Mouse (Mus musculus) liver, embryonic 15.5 days (tissue): ENCODE data around the gene Cadm4. TPM values are rescaled to one million over a fixed set of nuclear protein-coding genes. Genes with fewer than 3 reads are reported as not detected.

ENCODE experiments used
- ATAC-seq: fragments of 200-750 bp; cut with Nextera tagmentation; 2 replicates; pipeline ENCODE4 v1.8.0; 2017; ENCODE audit warnings: moderate number of reproducible peaks, mild to moderate bottlenecking, moderate library complexity; ENCODE audit not compliant: insufficient read depth
- H3K27ac ChIP-seq: fragments of 300-500 bp; sonication (generic); replicated peaks from 2 replicates; pipeline ENCODE4 v1.5.1; 2015; ENCODE audit warnings: mild to moderate bottlenecking, inconsistent platforms
- H3K27me3 ChIP-seq: fragments of 300-500 bp; sonication (generic); 2 replicates; pipeline ENCODE4 v1.6.1; 2015; ENCODE audit warnings: mild to moderate bottlenecking, inconsistent platforms
- H3K36me3 ChIP-seq: fragments of 300-500 bp; sonication (generic); replicated peaks from 2 replicates; pipeline ENCODE4 v1.6.1; 2015; ENCODE audit warnings: moderate library complexity, mild to moderate bottlenecking, inconsistent platforms
- H3K4me1 ChIP-seq: fragments of 300-500 bp; sonication (generic); replicated peaks from 2 replicates; pipeline ENCODE4 v1.6.1; 2015; ENCODE audit warnings: inconsistent platforms
- H3K4me2 ChIP-seq: fragments of 300-500 bp; sonication (generic); 2 replicates; pipeline ENCODE4 v1.6.1; 2015; ENCODE audit warnings: moderate library complexity, mild to moderate bottlenecking, inconsistent platforms
- H3K4me3 ChIP-seq: fragments of 300-500 bp; sonication (generic); replicated peaks from 2 replicates; pipeline ENCODE4 v1.5.1; 2015; ENCODE audit warnings: mild to moderate bottlenecking, inconsistent platforms
- H3K9ac ChIP-seq: fragments of 300-500 bp; sonication (generic); 2 replicates; pipeline ENCODE4 v1.6.1; 2015; ENCODE audit warnings: moderate library complexity, mild to moderate bottlenecking, inconsistent platforms
- H3K9me3 ChIP-seq: fragments of 300-500 bp; sonication (generic); replicated peaks from 2 replicates; pipeline ENCODE4 v1.6.1; 2016; ENCODE audit warnings: inconsistent platforms
- WGBS: fragments of 180-500 bp; shearing (Covaris S2); methylation state at CpG from one replicate; pipeline ENCODE4 v1.1.7; 2015; ENCODE audit warnings: mixed read lengths; ENCODE audit not compliant: insufficient replicate concordance; 5-methylcytosine and 5-hydroxymethylcytosine counted together
- polyA plus RNA-seq: library from polyadenylated mRNA; unstranded; fragments of >200 nt; fragmentation: Nextera tagmentation; extraction: Ambion mirVana; gene quantifications from 2 replicates; pipeline ENCODE4 v1.2.1, GENCODE M21; 2015

Cadm4 gene
- polyA plus RNA-seq = 0.20 and 0.25 TPM in 2 replicates

GRCm38 (mm10) chr7:24481474-24482207 is at the start of gene Cadm4:
Cadm4 (plus strand) TSS chr7:24482023.
- Histone ChIP-seq H3K27ac (no peak within 1 kb of the TSS), H3K4me1 (peaks cover 13% of the 10 kb centered on the region), H3K4me2 (peak within 1 kb of the TSS; percentile 78), H3K9ac (peak within 1 kb of the TSS; percentile 18; the same call in 1 of the 2 replicates), H3K27me3 (peaks cover 81% of the 10 kb centered on the region), H3K9me3 (no peaks in the 10 kb centered on the region), H3K36me3 (no peaks in the 10 kb centered on the region), H3K4me3 (peak within 1 kb of the TSS; percentile 52)
- WGBS = under 1% methylated on average over 70 of the region's 83 CpGs
- peak; percentile 73 for ATAC-seq

DNA sequence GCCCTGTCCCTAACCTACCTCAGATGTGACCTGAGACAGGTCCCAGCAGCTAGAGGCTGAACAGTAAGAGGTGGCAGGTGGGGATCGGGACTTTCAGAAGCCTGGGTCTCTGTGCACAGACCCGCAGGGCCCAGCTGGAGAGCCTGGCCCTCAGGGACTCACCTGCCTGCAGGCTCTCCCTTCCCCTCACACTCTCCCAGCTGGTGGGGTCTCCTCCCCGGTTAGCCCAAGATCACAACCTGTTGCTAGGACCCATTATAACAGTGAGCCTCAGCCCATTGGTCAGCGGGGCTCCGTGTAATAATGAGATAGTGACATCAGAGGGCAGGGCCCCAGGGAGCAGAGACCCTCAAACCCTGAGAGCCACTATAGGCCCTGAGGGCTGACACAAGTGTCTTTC is 46.5 kb upstream of the Cadm4 start:
- Histone ChIP-seq H3K27me3 (peaks cover 18% of the 10 kb centered on the region), H3K36me3 (no peaks in the 10 kb centered on the region), H3K27ac (no peak overlapping the region), H3K4me2 (no peak overlapping the region), H3K4me3 (no peak overlapping the region), H3K9ac (no peak overlapping the region), H3K9me3 (no peaks in the 10 kb centered on the region), H3K4me1 (no peaks in the 10 kb centered on the region)
- WGBS = 59% methylated on average over 5 of the region's 5 CpGs
- ATAC-seq = no peak

DNA sequence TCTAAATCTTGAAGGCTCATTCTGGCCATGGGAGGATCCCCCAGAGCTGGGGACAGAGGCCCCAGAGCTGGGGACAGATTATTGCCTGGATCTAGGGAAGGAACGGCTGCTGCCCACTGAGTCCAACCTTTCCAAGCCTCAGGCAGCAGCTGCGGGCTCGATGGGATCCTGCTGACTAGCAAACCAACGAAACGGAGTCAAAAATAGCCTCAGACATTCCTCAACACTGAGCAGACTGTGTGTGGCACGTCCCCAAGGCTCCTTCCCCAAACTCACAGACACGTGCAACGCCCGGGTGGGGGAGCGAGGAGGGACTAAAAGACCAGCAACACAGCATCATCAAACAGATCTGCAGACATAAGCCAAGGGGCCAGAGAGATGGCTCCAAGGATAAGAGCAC is 43.8 kb upstream of the Cadm4 start:
- Histone ChIP-seq H3K27me3 (peaks cover 5% of the 10 kb centered on the region), H3K4me2 (no peak overlapping the region), H3K4me1 (no peaks in the 10 kb centered on the region), H3K4me3 (no peak overlapping the region), H3K9ac (no peak overlapping the region), H3K27ac (no peak overlapping the region), H3K36me3 (no peaks in the 10 kb centered on the region), H3K9me3 (no peaks in the 10 kb centered on the region)
- 53% methylated on average over 10 of the region's 10 CpGs for WGBS
- ATAC-seq = no peak

GRCm38 (mm10) chr7:24439191-24439590 is 42.6 kb upstream of the Cadm4 start:
- no peak overlapping the region for H3K9ac ChIP-seq
- no peaks in the 10 kb centered on the region for H3K9me3 ChIP-seq
- H3K4me2 ChIP-seq = no peak overlapping the region
- H3K27ac ChIP-seq = no peak overlapping the region
- H3K4me1 ChIP-seq = peaks cover 3% of the 10 kb centered on the region; the same call in 1 of the 2 replicates
- H3K36me3 ChIP-seq = no peaks in the 10 kb centered on the region
- H3K4me3 ChIP-seq = no peak overlapping the region
- no peaks in the 10 kb centered on the region for H3K27me3 ChIP-seq
- ATAC-seq = no peak
- 68% methylated on average over 6 of the region's 6 CpGs for WGBS

GRCm38 (mm10) chr7:24439891-24440290 is 41.9 kb upstream of the Cadm4 start:
- no peak for ATAC-seq
- H3K27ac ChIP-seq = no peak overlapping the region
- H3K27me3 ChIP-seq = no peaks in the 10 kb centered on the region
- peaks cover 3% of the 10 kb centered on the region; the same call in 1 of the 2 replicates for H3K4me1 ChIP-seq
- H3K9me3 ChIP-seq = no peaks in the 10 kb centered on the region
- no peaks in the 10 kb centered on the region for H3K36me3 ChIP-seq
- 52% methylated on average over 7 of the region's 7 CpGs for WGBS
- no peak overlapping the region for H3K4me2 ChIP-seq
- H3K4me3 ChIP-seq = no peak overlapping the region
- H3K9ac ChIP-seq = no peak overlapping the region

DNA sequence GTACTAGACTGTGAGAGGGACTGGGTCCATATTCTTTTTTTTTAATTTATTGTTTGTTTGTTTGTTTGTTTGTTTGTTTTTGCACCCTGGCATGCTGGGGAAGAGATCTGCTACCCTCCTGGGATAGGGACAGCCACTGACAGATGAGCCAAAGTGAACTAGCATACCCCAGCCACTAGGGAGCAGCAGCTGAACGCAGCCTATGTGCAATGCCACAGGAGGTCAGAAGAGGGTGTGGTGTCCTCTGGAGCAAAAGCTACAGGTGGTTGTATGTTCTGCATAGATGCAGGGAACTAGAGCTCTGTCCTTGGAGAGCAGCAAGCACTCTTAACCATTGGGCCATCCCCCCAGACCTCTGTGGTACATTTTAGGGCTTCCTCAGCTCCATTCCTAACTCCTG is 40.0 kb upstream of the Cadm4 start:
- H3K27ac ChIP-seq = 0 out of 2 replicates have a peak overlapping the region, but pooled peaks have one; percentile 33
- no peaks in the 10 kb centered on the region for H3K27me3 ChIP-seq
- H3K36me3 ChIP-seq = no peaks in the 10 kb centered on the region
- H3K4me3 ChIP-seq = no peak overlapping the region
- H3K9ac ChIP-seq = no peak overlapping the region
- H3K4me1 ChIP-seq = peaks cover 3% of the 10 kb centered on the region; the same call in 1 of the 2 replicates
- WGBS = 0% methylated on average over 1 of the region's 1 CpGs
- no peaks in the 10 kb centered on the region for H3K9me3 ChIP-seq
- ATAC-seq = 0 out of 2 replicates have a peak, but pooled peaks have one; percentile 31
- no peak overlapping the region for H3K4me2 ChIP-seq

GRCm38 (mm10) chr7:24442313-24442712 is 39.5 kb upstream of the Cadm4 start:
- WGBS = 47% methylated on average over 8 of the region's 8 CpGs
- H3K27me3 ChIP-seq = no peaks in the 10 kb centered on the region
- no peak for ATAC-seq
- H3K4me3 ChIP-seq = no peak overlapping the region
- no peak overlapping the region for H3K4me2 ChIP-seq
- H3K4me1 ChIP-seq = peaks cover 3% of the 10 kb centered on the region; the same call in 1 of the 2 replicates
- no peaks in the 10 kb centered on the region for H3K9me3 ChIP-seq
- peak overlapping the region; percentile 31; the same call in 1 of the 2 replicates for H3K27ac ChIP-seq
- H3K9ac ChIP-seq = no peak overlapping the region
- H3K36me3 ChIP-seq = no peaks in the 10 kb centered on the region

DNA sequence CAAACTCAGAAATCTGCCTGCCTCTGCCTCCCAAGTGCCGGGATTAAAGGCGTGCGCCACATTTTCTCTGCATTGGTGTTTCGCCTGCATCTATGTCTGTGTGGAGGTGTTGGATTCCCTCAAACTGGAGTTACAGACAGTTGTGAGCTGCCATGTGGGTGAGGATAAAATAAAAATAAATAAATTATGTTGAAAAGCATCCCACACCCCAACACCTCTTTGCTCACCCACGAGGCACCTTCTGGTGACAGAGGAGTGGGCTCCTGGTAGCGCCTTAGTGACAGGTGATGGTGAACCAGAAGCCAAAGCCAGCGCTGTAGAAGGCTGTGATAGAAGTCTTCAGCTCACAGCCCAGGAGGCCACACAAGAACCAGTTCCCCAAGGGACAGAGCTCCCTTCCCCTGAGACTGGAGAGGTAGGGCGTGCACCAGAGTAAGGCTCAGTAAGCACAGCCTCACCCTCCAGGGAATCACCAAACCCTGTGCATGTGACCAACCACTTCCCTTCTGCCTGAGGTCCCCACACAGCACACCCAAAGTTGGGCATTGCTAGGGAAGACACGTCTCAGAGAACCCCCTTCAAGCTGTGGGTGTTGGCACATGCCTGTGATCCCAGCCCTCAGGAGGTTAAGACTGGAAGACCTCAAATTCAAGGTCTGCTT is 36.4 kb upstream of the Cadm4 start:
- Histone ChIP-seq H3K36me3 (no peaks in the 10 kb centered on the region), H3K4me3 (no peak overlapping the region), H3K4me1 (peaks cover 6% of the 10 kb centered on the region), H3K27me3 (no peaks in the 10 kb centered on the region), H3K27ac (no peak overlapping the region), H3K9me3 (no peaks in the 10 kb centered on the region), H3K4me2 (no peak overlapping the region), H3K9ac (no peak overlapping the region)
- no peak for ATAC-seq
- 66% methylated on average over 9 of the region's 9 CpGs for WGBS

DNA sequence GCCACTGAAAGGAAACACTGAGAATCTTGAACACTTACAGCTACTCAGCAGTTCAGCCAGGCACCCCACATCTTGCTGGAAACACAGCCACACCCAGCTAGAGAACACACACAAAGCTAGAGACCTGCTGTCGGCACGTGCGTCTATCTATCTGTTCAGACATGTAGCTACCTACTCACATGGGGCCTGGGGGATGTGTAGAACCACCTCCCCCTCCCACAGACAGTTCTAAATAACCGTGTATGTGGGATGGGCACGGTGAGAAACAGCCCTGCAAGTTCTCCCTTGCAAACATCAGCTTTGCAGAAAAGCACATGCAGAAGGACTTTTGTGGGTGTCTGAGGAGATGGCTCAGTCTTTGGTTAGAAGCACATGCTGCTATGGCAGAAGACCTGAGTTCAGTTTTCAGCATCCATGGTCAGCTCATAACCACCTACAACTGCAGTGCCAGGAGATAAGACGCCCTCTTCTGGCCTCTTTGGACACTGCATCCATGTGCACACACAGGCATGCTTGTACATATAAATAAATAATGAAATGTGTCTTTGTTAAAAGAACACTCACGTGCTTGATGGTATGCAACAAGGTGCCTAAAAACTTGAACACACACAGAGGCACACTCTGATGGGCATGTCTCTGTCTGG is 35.0 kb upstream of the Cadm4 start:
- no peaks in the 10 kb centered on the region for H3K27me3 ChIP-seq
- H3K4me2 ChIP-seq = no peak overlapping the region
- no peaks in the 10 kb centered on the region for H3K9me3 ChIP-seq
- peaks cover 13% of the 10 kb centered on the region for H3K4me1 ChIP-seq
- WGBS = 54% methylated on average over 7 of the region's 7 CpGs
- no peak overlapping the region for H3K27ac ChIP-seq
- no peak overlapping the region for H3K9ac ChIP-seq
- H3K36me3 ChIP-seq = no peaks in the 10 kb centered on the region
- no peak for ATAC-seq
- no peak overlapping the region for H3K4me3 ChIP-seq

DNA sequence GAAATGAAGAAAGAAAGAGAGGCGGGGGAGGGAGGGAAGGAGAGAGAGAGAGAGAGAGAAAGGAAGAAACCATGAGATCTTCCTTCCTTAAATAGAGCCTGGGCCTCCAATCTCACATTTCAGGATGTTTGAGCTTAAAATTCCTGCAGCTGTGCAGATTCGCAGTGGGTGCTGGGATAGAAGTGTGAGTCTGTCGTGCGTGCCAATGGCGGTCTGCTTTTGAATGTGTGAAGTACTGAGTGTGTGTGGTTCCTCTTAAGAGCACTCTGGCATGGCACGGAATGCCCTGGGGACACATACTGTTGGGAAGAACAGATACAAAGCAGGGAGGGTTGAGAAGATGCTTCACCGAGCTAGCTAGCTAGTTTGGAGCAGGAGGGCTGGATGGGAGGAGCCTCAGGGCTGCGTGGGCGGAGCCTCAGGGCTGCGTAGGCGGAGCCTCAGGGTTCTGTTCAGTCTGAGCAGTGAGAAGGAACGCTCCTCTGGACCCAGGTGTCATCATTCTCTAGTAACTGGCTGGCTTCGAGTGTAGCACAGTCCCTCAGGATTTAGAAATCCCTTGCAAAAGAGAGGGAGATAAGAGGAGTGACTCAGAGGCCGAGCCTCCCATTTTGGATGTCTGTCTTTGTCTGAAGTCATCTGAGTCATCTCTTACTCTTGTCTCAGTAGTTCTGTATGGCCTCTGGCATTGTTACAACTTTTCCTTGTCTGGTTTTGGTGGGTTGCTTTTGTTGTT is 32.9 kb upstream of the Cadm4 start:
- H3K9me3 ChIP-seq = no peaks in the 10 kb centered on the region
- no peak overlapping the region for H3K4me3 ChIP-seq
- ATAC-seq = no peak
- peaks cover 10% of the 10 kb centered on the region for H3K4me1 ChIP-seq
- no peak overlapping the region for H3K27ac ChIP-seq
- no peak overlapping the region for H3K4me2 ChIP-seq
- peaks cover 6% of the 10 kb centered on the region; the same call in 1 of the 2 replicates for H3K27me3 ChIP-seq
- H3K36me3 ChIP-seq = no peaks in the 10 kb centered on the region
- no peak overlapping the region for H3K9ac ChIP-seq
- 49% methylated on average over 14 of the region's 14 CpGs for WGBS
